Mouse (Mus musculus): Measurements from ENCODE around the gene Prm2. TPM values are rescaled to one million over a fixed set of nuclear protein-coding genes. Genes with fewer than 3 reads are reported as not detected.
A peak's percentile ranks its signal among the peaks of the same experiment; 100 is the strongest.

The Prm2 gene
- polyA plus RNA-seq, 1 experiment from 2014 or later, result not detected

- H3K27ac ChIP-seq, result no peak overlapping the region
- H3K27me3 ChIP-seq, result no peaks in the 10 kb centered on the region
- no peaks in the 10 kb centered on the region for H3K36me3 ChIP-seq
- H3K9me3 ChIP-seq (replicated peaks), result no peaks in the 10 kb centered on the region
- no peak overlapping the region for H3K9ac ChIP-seq
- ATAC-seq (replicated peaks; ENCODE audit: insufficient number of reproducible peaks, insufficient read depth, low FRiP score, low read depth), result no peak
- H3K4me3 ChIP-seq, result no peak overlapping the region
- no peak overlapping the region for H3K4me2 ChIP-seq
- peaks cover 5% of the 10 kb centered on the region for H3K4me1 ChIP-seq (replicated peaks)
- WGBS, result 88% methylated on average over 3 of the region's 3 CpGs
Observed at GRCm38 (mm10) chr16:10754521-10755296, 41.2 kb downstream of the Prm2 start.

GRCm38 (mm10) chr16:10749824-10750223 lies 46.1 kb downstream of the Prm2 start:
- peak; percentile 61 for ATAC-seq (replicated peaks; ENCODE audit: insufficient number of reproducible peaks, insufficient read depth, low FRiP score, low read depth)
- Histone ChIP-seq H3K36me3 (no peaks in the 10 kb centered on the region), H3K4me1 (replicated peaks) (peaks cover 15% of the 10 kb centered on the region), H3K9ac (no peak overlapping the region), H3K4me2 (no peak overlapping the region), H3K27ac (no peak overlapping the region), H3K4me3 (no peak overlapping the region), H3K9me3 (replicated peaks) (no peaks in the 10 kb centered on the region), H3K27me3 (no peaks in the 10 kb centered on the region)
- 22% methylated on average over 7 of the region's 7 CpGs for WGBS

GRCm38 (mm10) chr16:10749226-10749625 lies 46.7 kb downstream of the Prm2 start:
- no peaks in the 10 kb centered on the region for H3K36me3 ChIP-seq
- H3K4me2 ChIP-seq, result no peak overlapping the region
- 25% methylated on average over 7 of the region's 7 CpGs for WGBS
- no peak overlapping the region for H3K9ac ChIP-seq
- H3K9me3 ChIP-seq (replicated peaks), result no peaks in the 10 kb centered on the region
- no peak overlapping the region for H3K4me3 ChIP-seq
- no peak overlapping the region for H3K27ac ChIP-seq
- peaks cover 15% of the 10 kb centered on the region for H3K4me1 ChIP-seq (replicated peaks)
- no peaks in the 10 kb centered on the region for H3K27me3 ChIP-seq
- ATAC-seq (replicated peaks; ENCODE audit: insufficient number of reproducible peaks, insufficient read depth, low FRiP score, low read depth), result no peak

Other genes starting within 250 kb of the Prm2 start
- 5.1 and 8.3 TPM in 2 replicates for gene Socs1, start 10.6 kb downstream of the Prm2 start, polyA plus RNA-seq (2015; fragmentation: Nextera tagmentation; extraction: Ambion mirVana)
- gene Tnp2, start 7.5 kb downstream of the Prm2 start, polyA plus RNA-seq (2015; fragmentation: Nextera tagmentation; extraction: Ambion mirVana), result not detected in 2 replicates
- not detected in 2 replicates for gene Prm3, start 5.2 kb downstream of the Prm2 start, polyA plus RNA-seq (2015; fragmentation: Nextera tagmentation; extraction: Ambion mirVana)
- 0.30 TPM in 1 of 2 replicates, not detected in the other for gene Prm1, start 9.7 kb upstream of the Prm2 start, polyA plus RNA-seq (2015; fragmentation: Nextera tagmentation; extraction: Ambion mirVana)
- gene Gm11172, start 16.8 kb upstream of the Prm2 start, polyA plus RNA-seq (2015; fragmentation: Nextera tagmentation; extraction: Ambion mirVana), result not detected in 2 replicates
- 2.1 and 3.5 TPM in 2 replicates for gene Rmi2, start 38.9 kb upstream of the Prm2 start, polyA plus RNA-seq (2015; fragmentation: Nextera tagmentation; extraction: Ambion mirVana)

All from heart, embryonic 15.5 days (tissue).